Mouse (Mus musculus): ENCODE measurements at regions not wholly inside any gene's neighbourhood (a gene's known extent, or its start where the extent isn't known, plus 50 kb on each side); places are given as distances from the start of the nearest gene placed in this dataset.
A peak's percentile ranks its signal among the peaks of the same experiment; 100 is the strongest.

DNA sequence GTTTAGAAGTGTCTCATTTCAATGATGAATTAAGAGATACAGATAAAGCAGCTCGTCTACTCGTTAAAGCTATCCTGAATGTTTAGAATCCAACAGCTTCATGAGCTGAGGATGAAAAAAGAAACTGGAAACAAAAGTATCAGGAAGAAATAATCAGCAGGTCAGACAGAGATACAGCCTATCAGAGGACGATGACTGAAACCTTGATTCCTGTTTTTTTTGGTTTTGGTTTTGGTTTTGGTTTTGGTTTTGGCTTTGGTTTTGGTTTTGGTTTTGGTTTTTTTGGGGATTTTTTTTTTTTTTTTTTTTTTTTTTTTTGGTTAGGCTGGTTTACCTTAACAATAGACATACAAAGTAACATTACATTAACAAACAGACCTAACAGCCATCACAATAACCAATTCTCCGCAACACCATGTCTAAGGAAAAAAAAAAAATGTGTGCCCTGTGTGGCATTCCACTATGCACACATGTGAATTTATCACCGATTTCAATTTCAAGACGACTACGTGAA, 66.9 kb upstream of the Pdha2 start:
- no peak for DNase-seq (ENCODE audit: low read depth, low spot score)

DNA sequence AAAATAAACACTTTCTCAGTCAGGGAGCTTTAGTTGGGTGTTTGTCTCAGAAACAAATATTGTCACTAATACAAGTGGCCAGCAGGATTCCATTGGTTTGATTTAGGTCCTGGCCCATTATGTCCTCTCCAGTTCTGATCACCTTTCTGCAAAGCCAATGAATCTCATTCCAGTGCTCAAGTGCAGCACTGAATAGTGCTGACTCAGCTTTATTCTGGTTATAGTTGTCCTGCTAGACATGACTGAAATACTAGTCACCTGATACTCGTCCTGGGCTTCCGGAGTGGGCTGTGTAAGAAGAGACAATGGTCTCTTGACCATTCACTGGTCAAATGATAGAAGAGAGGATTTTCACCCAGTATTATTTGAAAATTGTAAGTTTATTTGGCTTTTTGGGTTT, 81.6 kb upstream of the Pdha2 start:
- DNase-seq (ENCODE audit: low read depth, low spot score) = no peak

DNA sequence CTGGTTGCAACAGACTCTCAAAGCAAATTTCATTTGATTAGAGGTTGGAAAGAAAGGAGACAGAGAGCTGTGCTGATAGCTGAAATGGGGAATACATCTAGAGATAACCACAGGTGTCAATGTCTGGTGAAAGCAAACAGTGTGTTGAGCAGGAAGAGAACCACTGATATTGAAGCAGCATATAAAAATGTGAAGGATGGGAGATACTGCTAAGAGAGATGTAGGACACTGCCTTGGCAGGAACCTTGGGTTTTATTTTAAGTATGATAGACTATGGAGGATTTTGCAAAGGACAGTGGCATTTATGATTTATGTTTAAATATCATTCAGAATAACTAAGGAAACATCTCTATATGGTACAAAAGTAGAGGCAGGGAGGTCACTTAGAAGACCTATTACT, 84.7 kb upstream of the Pdha2 start:
- DNase-seq (ENCODE audit: low read depth, low spot score) = no peak

DNA sequence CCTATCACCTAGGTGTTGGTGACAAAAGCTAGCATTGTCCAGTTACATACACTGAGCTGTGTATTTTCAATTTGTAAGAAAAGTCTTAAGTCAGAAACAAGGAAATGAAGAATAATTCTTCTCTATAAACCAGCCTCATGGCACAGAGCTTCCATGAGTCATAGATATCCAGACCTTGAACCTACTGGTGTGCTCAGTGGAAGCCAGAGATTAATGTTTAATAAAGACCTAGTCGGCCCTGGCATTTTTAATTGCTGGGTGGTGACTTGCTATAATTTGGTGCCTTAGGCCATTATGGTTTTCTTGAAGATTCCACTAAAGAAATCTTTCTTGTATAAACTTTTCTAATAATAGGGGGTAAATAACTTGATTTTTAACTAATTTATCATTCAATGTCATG, 87.6 kb upstream of the Pdha2 start:
- DNase-seq (ENCODE audit: low read depth, low spot score) = no peak

DNA sequence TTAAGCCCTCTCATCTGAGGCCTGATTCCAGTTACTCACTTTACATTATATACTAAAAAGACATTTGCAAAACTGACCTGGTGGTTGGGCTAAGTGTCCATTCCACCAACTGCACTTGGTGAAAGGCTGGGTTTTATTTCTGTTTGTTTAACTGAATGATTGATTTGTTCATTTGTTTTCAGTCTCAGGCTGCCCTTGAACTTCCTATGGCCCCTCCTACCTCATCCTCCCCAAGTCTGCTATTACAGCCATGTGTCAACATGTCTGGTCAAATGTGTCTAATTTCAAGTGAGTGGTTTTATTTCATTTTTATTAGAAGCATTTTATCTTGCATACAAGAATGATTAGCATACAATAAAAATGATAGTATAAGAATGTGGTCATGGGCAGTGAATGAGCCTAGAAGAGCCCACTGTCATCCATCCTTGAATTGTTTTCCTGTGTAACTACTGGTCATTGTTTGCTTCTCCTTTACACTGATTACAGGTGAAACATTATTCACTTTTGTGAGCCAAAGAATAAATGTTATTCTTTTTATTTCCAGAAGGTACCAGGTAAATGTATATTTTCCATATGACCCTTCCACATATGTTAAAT, 121.5 kb upstream of the Pdha2 start:
- no peak for DNase-seq (ENCODE audit: low read depth, low spot score)

DNA sequence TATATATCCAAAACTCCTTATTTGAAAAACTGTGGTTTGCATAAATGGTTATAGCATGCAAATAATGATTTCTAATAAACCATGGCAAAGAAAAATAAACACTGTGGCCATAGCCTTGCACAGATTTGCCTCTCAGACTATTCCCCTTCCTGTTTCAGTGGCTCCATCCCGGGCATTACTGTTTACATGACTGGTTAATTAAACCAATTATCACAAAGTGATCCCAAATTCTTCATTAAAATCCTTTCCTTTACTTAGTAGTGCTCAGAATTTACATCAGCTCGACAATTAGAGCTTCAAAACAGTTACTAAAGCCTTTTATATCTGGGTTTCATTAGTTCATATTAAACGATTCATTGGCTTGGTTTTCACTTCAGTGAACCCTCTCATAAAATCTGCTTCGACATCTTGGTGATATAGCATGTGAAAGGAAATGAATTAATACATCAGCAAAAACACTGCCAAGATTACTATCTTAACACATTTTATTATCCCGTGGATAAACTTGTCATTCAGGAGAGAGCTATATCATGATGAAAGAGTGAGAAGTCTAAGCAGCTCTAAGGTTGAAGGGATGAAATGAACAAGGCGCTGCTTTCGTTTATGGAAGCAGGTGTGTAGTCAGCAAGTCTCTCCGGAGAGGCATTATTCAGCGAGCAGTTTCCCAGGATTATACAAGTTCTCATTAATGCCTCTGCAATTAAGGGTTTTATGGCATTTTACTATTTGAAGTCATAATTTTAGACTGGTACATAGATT, 126.2 kb upstream of the Pdha2 start:
- peak; percentile 4 for DNase-seq (ENCODE audit: low read depth, low spot score)

DNA sequence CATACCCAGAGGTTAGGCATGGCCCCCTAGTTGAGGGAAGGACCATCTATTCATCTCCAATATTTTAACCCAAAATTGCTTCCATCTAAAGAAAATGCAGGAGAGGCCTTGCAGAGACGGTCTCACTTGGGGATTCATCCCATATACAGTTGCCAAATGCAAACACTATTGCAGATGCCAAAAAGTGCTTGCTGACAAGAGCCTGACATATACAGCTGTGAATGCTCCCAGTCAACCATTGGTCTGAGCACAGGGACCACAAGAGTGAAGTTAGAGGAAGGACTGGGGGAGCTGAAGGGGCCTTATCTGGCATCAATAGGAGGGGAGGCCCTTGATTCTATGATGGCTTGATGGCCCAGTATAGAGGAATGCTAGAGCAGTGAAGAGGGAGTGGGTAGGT, 111.1 kb upstream of the Unc5c start:
- DNase-seq (ENCODE audit: low read depth, low spot score) = no peak

DNA sequence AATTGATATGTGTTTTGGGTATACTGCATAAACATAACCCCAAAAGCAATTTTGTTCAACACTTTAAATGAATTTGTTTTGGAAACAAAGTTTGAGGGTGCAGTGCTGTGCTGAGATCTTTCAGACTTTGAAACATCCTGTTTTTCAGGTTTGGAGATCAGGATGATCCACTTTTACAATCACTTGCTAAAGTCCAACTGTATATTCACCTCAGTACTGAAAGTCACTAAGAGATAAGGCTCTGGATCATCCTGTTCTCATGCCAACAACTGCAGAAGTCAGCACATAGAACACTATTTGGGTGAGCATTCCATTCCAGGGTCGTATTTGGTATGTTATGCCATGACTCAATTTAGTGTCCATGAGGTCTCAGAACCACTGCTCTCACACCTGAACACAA, 72.0 kb upstream of the Unc5c start:
- DNase-seq (ENCODE audit: low read depth, low spot score) = no peak

DNA sequence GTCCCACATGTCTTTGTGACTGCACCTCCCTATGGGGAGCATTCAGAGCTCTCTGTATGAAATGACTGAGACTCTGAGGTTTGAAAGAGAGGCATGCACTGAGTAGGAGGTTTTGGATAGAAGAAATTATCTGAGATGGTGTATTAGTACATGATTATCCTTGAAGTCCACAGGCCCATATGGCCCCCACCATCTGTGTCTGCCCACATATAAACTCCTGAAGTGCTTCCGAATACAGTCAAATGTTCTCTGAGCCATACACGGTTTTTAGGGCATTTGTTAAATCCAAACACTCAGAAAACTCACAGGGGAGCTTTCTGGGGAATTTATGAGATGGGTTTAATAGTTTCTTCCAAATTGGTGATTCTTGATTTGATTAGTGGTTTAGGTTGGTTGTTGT, 66.8 kb upstream of the Unc5c start:
- peak; percentile 55 for DNase-seq (ENCODE audit: low read depth, low spot score)
